Mouse (Mus musculus) intestine, embryonic 14.5 days (tissue): ENCODE results near the gene Plscr3. TPM values are rescaled to one million over a fixed set of nuclear protein-coding genes. Genes with fewer than 3 reads are reported as not detected.
"Not testable (repeated sequence)": the region's sequence is repeated elsewhere in the genome, so short reads cannot be mapped to it uniquely, and the experiment has no call there.

Source experiments
- ATAC-seq: fragments of 200-750 bp; cut with Nextera tagmentation; replicated peaks from 2 replicates; pipeline ENCODE4 v1.8.0; 2017; ENCODE audit warnings: low read depth, moderate number of reproducible peaks, moderate TSS enrichment, moderate library complexity; ENCODE audit not compliant: low FRiP score, low TSS enrichment
- DNase-seq: peaks from one replicate; pipeline ENCODE4 v3.0.0-alpha.2; 2018; ENCODE audit warnings: low spot score
- H3K27ac ChIP-seq: fragments of 300-500 bp; sonication (generic); 2 replicates; pipeline ENCODE4 v1.5.1; 2014; ENCODE audit warnings: low read depth, mild to moderate bottlenecking, control low read depth
- H3K27me3 ChIP-seq: fragments of 300-500 bp; sonication (generic); replicated peaks from 2 replicates; pipeline ENCODE4 v1.6.1; 2014; ENCODE audit warnings: low read length, control low read depth; ENCODE audit not compliant: control insufficient read depth, insufficient read depth
- H3K36me3 ChIP-seq: fragments of 300-500 bp; sonication (generic); 2 replicates; pipeline ENCODE4 v1.6.1; 2014; ENCODE audit warnings: low read length, control low read depth; ENCODE audit not compliant: control insufficient read depth, insufficient read depth
- H3K4me1 ChIP-seq: fragments of 300-500 bp; sonication (generic); replicated peaks from 2 replicates; pipeline ENCODE4 v1.6.1; 2014; ENCODE audit warnings: low read length, control low read depth, mixed read lengths; ENCODE audit not compliant: control insufficient read depth, insufficient read depth
- H3K4me2 ChIP-seq: fragments of 300-500 bp; sonication (generic); 2 replicates; pipeline ENCODE4 v1.6.1; 2014; ENCODE audit warnings: low read length
- H3K4me3 ChIP-seq: fragments of 300-500 bp; sonication (generic); 2 replicates; pipeline ENCODE4 v1.5.1; 2014; ENCODE audit warnings: low read depth, low read length, control low read depth, mixed read lengths
- H3K9ac ChIP-seq: fragments of 300-500 bp; sonication (generic); 2 replicates; pipeline ENCODE4 v1.6.1; 2014; ENCODE audit warnings: mild to moderate bottlenecking, low read length
- H3K9me3 ChIP-seq: fragments of 300-500 bp; sonication (generic); 2 replicates; pipeline ENCODE4 v1.6.1; 2016; ENCODE audit warnings: low read length, control low read depth; ENCODE audit not compliant: control insufficient read depth
- WGBS: fragments of 180-500 bp; shearing (Covaris S2); extraction: QIAGEN DNeasy Blood & Tissue Kit; methylation state at CpG from one replicate; pipeline ENCODE4 v1.1.7; 2014; 5-methylcytosine and 5-hydroxymethylcytosine counted together
- polyA plus RNA-seq: library from polyadenylated mRNA; unstranded; fragments of >200 nt; fragmentation: Nextera tagmentation; extraction: Ambion mirVana; gene quantifications from 2 replicates; pipeline ENCODE4 v1.2.1, GENCODE M21; 2014

Gene Plscr3
- polyA plus RNA-seq, 1 experiment from 2014 or later = 92.1 TPM

DNA sequence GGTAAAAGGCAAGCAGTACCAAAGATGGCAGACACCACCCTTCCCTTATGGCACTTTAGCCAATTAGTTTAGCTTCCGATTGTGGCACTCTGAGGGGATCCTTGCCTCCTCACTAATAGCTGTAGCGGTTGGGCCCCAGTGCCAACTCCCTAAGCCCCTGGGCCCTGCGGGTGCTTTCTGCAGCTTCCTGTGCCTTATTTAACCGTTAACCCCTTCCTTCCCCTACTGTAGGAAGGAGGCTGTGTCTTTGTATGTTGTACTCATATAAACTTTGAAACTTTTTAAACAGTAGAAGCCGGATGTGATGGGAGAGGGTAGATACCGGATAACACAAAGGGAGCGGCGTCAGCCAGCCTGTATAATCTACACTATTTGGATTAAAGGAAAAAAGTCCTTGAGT, 4.6 kb downstream of the Plscr3 start:
- Histone ChIP-seq H3K4me3 (no peak overlapping the region), H3K9ac (no peak overlapping the region), H3K4me2 (no peak overlapping the region), H3K27me3 (no peaks in the 10 kb centered on the region), H3K27ac (no peak overlapping the region), H3K4me1 (peaks cover 14% of the 10 kb centered on the region), H3K9me3 (no peaks in the 10 kb centered on the region), H3K36me3 (peaks cover 49% of the 10 kb centered on the region)
- WGBS = 70% methylated on average over 8 of the region's 8 CpGs
- ATAC-seq (no peak), DNase-seq (no peak)

DNA sequence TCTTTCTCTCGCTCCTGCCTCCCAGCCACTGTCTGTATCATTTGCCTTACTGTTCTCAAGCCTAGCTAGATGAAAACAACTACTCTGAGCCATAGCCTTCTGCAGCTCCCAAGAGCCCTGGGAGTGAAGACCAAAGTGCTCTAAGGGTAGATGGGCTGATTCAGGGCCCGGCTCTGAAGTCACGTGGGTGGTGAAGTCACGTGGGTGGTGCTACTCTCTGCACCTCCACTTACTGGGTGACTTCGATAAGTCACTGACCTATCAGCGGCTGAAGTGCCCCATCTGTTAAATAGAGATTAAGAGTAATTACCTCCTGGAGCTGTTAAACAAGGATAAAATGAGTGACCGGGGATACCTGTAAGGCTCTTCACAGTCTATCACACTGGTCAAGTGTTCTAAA, 7.8 kb downstream of the Plscr3 start:
- H3K9me3 ChIP-seq = no peaks in the 10 kb centered on the region
- no peak for ATAC-seq
- peaks cover 11% of the 10 kb centered on the region for H3K27me3 ChIP-seq
- peaks cover 38% of the 10 kb centered on the region for H3K36me3 ChIP-seq
- DNase-seq = no peak
- no peak overlapping the region for H3K4me2 ChIP-seq
- no peak overlapping the region for H3K9ac ChIP-seq
- 58% methylated on average over 7 of the region's 7 CpGs for whole genome bisulfite sequencing
- no peak overlapping the region for H3K27ac ChIP-seq
- no peaks in the 10 kb centered on the region for H3K4me1 ChIP-seq
- H3K4me3 ChIP-seq = no peak overlapping the region

DNA sequence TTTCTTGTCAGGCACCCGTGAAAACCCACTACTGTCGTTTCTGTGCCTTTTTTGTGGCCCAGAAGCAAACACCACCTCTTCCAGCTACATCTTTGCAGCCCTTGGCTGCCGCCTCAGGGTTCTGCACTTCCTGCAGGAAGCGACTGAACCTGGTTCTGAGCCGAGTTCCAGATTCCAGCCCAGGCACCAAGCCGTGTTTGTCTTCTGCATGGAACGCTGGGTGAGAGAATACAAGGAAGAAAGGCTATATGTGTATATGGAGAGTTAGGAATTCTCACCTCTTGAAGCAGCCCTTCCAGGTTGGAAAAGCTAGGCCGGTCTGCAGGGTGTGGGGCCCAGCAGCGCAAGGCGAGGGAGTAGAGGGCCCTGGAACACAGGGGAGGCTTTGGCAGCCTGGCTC, 8.5 kb downstream of the Plscr3 start:
- no peak overlapping the region for H3K4me2 ChIP-seq
- H3K36me3 ChIP-seq = peaks cover 31% of the 10 kb centered on the region
- H3K27ac ChIP-seq = no peak overlapping the region
- no peak for ATAC-seq
- H3K4me1 ChIP-seq = no peaks in the 10 kb centered on the region
- no peak for DNase-seq
- H3K27me3 ChIP-seq = peaks cover 13% of the 10 kb centered on the region
- H3K9me3 ChIP-seq = no peaks in the 10 kb centered on the region
- 85% methylated on average over 10 of the region's 10 CpGs for WGBS
- no peak overlapping the region for H3K9ac ChIP-seq
- no peak overlapping the region for H3K4me3 ChIP-seq

- Histone ChIP-seq H3K27me3 (peaks cover 13% of the 10 kb centered on the region), H3K9ac (no peak overlapping the region), H3K36me3 (peaks cover 24% of the 10 kb centered on the region), H3K27ac (no peak overlapping the region), H3K4me3 (no peak overlapping the region), H3K4me1 (no peaks in the 10 kb centered on the region), H3K9me3 (no peaks in the 10 kb centered on the region), H3K4me2 (no peak overlapping the region)
- 29% methylated on average over 16 of the region's 16 CpGs for WGBS
- ATAC-seq (no peak; the same call in 1 of the 2 replicates), DNase-seq (no peak)
Measured at GRCm38 (mm10) chr11:69855347-69855746, 9.2 kb downstream of the Plscr3 start.

- WGBS = 14% methylated on average over 30 of the region's 30 CpGs
- peak; percentile 75 for DNase-seq
- peak within 1 kb of the TSS; percentile 9; the same call in 1 of the 2 replicates for H3K27ac ChIP-seq
Measured at GRCm38 (mm10) chr11:69858113-69858998, 12.2 kb downstream of the Plscr3 start, which contains the start of gene Tnk1. TSS of gene Tnk1 (minus strand) at chr11:69858730.

DNA sequence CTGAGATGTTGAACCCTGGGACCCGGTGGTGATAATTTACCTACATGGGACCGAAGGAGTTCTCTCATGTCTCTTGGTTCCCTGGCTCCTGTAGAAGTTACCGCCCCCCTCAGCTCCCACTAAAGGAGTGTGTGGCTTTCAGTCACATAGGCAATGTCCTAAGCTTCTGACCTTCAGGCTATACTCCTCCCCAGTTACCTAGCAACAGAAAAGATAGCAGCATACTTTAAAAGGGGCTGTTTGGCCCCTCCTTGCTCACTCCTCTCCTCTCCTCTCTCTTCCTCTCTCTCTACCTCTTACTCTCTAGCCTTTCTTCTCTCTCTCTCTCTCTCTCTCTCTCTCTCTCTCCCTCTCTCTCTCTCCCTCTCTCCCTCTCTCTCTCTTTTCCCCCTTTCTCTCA, 17.6 kb downstream of the Plscr3 start:
- H3K9ac ChIP-seq, H3K4me3 ChIP-seq, H3K27ac ChIP-seq, H3K27me3 ChIP-seq, H3K36me3 ChIP-seq, DNase-seq, H3K9me3 ChIP-seq, H3K4me2 ChIP-seq, ATAC-seq, H3K4me1 ChIP-seq: not testable (repeated sequence)
- 73% methylated on average over 3 of the region's 3 CpGs for WGBS

More at GRCm38 (mm10) chr11:69858113-69858998, 12.2 kb downstream of the Plscr3 start, which contains the start of gene Tnk1:
- Histone ChIP-seq H3K27me3 (peaks cover 13% of the 10 kb centered on the region), H3K9me3 (no peaks in the 10 kb centered on the region), H3K4me2 (peak within 1 kb of the TSS; percentile 43), H3K36me3 (no peaks in the 10 kb centered on the region), H3K4me1 (no peaks in the 10 kb centered on the region), H3K4me3 (peak within 1 kb of the TSS; percentile 20), H3K9ac (peak within 1 kb of the TSS; percentile 27)
- peak; percentile 76 for ATAC-seq

GRCm38 (mm10) chr11:69864138-69864860, 18.1 kb downstream of the Plscr3 start:
- Histone ChIP-seq H3K36me3 (no peaks in the 10 kb centered on the region), H3K9ac (no peak overlapping the region), H3K9me3 (no peaks in the 10 kb centered on the region), H3K27me3 (no peaks in the 10 kb centered on the region; the same call in 1 of the 2 replicates), H3K4me1 (no peaks in the 10 kb centered on the region), H3K4me3 (no peak overlapping the region), H3K4me2 (no peak overlapping the region), H3K27ac (no peak overlapping the region)
- 60% methylated on average over 8 of the region's 8 CpGs for WGBS
- DNase-seq (no peak), ATAC-seq (no peak)

DNA sequence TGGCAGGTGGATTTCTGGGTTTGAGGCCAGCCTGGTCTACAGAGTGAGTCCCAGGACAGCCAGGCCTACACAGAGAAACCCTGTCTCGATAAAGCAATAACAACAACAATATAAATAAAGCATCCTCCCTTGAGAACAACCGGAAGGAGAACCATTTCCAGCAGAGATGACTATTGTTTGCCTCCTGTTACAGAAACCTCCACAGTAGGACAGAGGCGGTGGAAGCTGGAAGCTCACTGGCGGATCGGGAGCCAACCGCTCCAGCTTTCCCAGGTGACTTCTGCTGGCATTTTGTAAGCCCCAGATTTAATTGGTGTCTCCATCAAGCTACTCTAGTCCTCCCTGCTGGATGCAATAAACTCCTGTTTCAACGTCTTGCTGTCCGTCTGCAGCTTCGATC, 19.4 kb downstream of the Plscr3 start:
- ATAC-seq (no peak), DNase-seq (no peak)
- 84% methylated on average over 9 of the region's 9 CpGs for WGBS
- Histone ChIP-seq H3K4me3 (no peak overlapping the region), H3K27me3 (no peaks in the 10 kb centered on the region), H3K4me2 (no peak overlapping the region), H3K27ac (no peak overlapping the region), H3K9ac (no peak overlapping the region), H3K36me3 (no peaks in the 10 kb centered on the region), H3K4me1 (no peaks in the 10 kb centered on the region), H3K9me3 (no peaks in the 10 kb centered on the region)
